Mouse (Mus musculus): ENCODE results near the gene Trmt10b. TPM values are rescaled to one million over a fixed set of nuclear protein-coding genes. Genes with fewer than 3 reads are reported as not detected.

The Trmt10b gene
- 10 to 100 TPM; 21.2 to 22.1 TPM for polyA plus RNA-seq (2017; shearing (Covaris generic))

DNA sequence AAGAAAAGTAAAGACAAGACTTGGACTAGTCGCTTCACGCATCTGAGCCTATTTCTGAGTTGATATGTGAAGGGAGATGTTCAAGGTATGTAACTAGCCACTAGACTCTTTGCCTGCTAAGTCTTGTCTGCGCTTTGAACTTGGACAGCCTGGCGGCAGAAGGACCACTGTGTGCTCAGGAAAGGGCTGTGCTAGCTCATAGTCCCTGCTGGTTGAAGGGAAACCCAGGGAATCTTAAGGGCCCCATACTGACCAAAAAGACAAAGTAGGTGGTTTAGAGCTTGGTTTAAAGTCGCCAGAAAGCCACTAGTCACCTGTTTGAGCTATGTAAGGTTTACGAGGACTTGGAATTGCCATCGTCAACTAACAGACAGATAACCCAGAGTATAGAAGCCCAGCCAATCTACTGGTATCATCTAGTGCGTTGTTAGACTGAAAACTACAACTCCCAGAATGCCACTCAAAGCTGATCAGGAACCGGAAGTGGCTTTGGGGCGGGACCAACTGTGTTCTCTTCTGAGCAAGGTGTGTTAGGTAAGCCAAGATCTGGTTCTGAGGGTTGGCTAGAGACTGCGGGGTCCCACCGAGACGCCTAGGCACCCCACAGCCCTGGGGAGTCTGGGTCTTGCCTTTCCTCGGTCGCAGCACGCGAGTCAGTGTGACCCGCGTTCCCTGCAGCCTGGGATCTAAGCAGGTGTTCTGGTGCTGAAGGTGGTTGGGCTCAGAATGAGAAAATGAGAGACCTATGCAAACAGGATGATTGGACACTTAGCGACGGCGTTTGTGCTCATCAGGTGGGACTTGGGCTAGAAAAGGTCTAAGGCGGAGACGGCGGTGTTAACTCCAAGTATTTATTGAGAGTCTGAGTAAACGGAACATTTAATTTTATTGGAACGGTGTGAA is at the start of gene Trmt10b:
Gene Trmt10b, plus strand, starts transcription at position 466 of the 903 bp plus-strand sequence.
- ATAC-seq, result peak; percentile 100

- no peak for ATAC-seq
These were observed 45.7 kb upstream of the Trmt10b start for GRCm38 (mm10) chr4:45251265-45251664.

DNA sequence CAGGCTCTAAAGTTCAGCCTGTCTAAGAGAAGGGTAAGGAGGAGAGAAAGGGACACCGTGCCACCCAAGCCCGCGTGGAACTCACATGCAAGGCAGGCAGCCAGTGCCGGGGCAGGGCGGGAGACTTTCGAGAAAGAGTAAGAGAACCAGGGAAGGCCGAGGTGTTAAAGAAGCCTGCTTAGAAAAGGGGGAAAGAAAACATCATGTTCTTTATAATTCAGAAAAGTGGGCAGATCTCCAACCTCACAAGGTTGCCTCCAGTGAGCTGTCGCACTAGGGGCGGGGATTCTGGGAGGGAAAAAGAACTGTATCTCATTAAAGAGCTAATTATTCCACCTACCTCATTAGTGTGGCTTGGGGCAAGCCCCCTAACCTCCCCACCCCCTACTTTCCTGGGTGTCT is 44.1 kb upstream of the Trmt10b start:
- no peak for ATAC-seq

DNA sequence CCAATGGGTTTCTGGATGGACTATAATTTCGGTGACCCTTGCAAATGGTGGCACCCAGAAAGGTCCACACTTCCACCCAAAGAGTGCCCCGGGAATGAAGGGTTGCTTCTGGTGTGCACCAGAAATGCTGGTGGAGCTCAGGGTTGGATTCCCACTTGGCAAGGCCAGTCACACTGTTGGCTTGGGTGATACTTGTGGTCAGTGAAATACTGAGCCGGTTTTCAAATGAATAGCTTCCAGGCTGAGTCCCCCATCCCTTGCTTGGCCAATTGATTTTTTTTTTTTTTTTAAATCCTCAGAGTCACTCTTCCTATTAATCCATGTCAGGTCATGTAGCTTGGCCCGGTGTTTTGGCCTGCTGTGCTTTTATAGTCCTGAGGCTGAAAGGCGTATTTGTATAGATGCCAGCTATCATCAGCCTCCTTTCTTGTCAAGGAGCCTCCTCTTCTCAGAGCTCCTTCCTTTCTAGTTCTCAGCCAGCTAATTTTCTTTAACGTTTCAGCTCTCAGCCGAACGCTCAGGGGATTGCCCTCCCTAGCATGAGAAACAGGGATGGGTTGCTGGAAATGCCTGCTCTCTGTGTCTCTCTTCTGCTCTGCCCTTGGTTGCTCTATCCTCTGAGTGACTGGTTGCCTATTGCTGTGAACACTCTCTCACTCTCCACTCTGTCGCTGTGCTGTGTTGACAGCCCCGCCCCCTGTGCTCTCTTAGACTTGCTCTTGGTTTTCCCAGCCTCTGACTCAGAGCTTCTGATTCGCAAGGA is 42.9 kb upstream of the Trmt10b start:
- no peak for ATAC-seq

DNA sequence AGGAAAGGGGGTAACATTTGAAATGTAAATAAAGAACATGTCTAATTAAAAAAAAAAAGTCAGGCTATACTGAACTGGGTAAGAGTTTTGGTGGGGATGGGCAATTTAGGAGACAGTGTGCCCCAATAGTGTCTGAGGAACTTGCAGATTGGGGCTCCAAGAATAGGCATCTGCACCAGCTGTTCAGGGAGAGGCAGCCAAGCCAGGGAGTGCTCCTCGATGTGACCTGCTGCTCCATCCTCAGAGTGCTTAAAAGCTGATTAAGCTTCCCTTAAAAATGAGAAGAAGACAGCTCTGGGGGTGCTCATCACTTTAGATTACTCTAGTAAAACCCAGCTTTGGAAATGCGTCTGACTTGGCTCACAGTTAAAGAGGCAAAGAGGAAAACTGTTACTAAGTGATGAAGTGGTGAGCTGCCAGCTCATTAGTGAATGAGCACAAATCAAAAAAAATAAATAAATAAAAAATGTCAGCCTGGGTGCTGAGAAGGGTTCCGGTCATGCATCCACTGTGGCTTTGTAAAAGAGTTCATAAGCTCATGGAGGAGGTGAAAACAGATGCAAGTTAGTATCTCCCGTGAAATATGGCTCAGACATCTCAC is 37.6 kb upstream of the Trmt10b start:
- no peak for ATAC-seq

GRCm38 (mm10) chr4:45261551-45261950 is 35.4 kb upstream of the Trmt10b start:
- ATAC-seq, result no peak

- ATAC-seq, result no peak
These were observed 29.0 kb upstream of the Trmt10b start for GRCm38 (mm10) chr4:45267883-45268282.

- ATAC-seq, result no peak
These were observed 25.9 kb upstream of the Trmt10b start for GRCm38 (mm10) chr4:45271041-45271452.

GRCm38 (mm10) chr4:45275770-45276169 is 21.2 kb upstream of the Trmt10b start:
- ATAC-seq, result no peak

GRCm38 (mm10) chr4:45279292-45279691 is 17.6 kb upstream of the Trmt10b start:
- ATAC-seq, result no peak

- peak; percentile 65 for ATAC-seq
These were observed 16.9 kb upstream of the Trmt10b start for GRCm38 (mm10) chr4:45279981-45280548.

DNA sequence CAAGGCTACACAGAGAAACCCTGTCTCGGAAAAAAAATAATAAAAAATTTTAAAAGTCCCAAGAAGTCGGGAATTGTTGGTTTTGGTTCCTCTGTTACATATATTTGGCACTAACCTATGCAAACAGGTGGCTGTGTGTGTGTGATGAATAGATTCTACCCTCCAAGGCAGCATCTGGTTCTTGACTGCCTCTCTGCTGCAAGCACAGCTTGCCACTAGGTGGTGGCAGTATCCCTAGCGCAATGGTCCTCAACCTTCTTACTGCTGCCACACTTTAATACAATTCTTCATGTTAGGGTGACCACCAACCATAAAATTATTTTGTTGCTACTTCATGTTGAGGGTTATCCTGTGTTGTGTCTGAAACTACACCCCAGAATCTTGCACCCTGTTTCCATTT is 10.6 kb upstream of the Trmt10b start:
- no peak for ATAC-seq

DNA sequence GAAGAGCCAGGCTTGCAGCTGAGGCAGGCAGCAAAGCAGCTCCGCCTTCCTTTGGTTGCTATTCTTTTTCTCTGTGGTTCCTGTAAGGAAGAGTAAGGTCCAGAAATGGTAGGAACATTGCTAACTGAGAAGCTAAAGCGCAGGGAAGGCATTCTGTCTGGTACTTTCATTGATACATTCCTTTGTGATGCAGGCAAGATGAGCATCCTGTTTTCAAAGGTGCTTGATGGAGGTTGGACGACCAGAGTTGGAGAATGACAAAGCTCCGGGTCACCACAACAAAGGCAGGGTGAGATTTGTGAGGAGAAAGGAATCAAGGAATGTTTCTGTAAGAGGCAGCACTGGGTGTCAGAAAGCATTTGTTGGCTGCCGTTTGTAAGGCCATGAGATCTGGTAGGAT is 9.0 kb upstream of the Trmt10b start:
- ATAC-seq, result no peak

- no peak for ATAC-seq
These were observed 8.6 kb downstream of the Trmt10b start for GRCm38 (mm10) chr4:45305536-45305935.

DNA sequence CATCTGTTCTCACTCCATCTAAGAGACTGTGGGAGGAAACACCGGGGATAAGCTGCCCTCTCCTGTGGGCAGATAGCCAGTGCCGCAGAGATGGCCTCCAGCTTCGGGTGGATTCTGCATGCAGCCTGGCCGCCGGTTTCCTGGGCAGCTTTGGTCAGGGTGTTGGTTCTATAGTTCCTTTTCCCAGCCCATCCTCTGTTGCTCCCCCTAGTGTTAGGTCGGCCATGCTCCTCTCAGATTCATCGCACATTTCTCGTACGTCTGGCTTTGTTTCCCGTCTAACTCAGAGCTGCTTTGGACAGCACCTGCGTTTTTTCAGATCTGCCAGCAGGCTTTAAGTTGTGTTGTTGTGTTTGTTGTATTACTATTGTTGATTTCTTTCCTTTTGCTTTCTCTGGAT is 11.1 kb downstream of the Trmt10b start:
- ATAC-seq, result no peak

- no peak for ATAC-seq
These were observed 11.7 kb downstream of the Trmt10b start for GRCm38 (mm10) chr4:45308606-45309005.

DNA sequence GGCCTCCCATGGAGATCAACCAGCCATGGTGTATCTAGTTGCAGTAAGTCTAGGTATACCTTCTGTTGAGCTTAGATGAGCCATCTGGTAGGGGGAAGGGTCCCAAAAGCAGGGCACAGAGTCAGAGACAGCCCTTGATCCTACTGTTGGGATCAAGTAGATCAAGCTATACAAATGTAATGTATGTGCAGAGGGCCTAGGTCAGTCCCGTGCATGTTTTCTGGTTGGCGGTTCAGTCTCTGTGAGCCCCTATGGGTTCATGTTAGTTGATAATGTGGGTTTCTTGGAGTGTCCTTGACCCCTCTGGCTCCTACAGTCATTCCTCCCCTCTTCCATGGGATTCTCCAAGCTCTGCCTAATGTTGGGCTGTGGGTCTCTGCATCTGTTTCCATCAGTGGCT is 14.1 kb downstream of the Trmt10b start:
- no peak for ATAC-seq

- ATAC-seq, result peak; percentile 92
These were observed 23.4 kb downstream of the Trmt10b start for GRCm38 (mm10) chr4:45320159-45320816.

- ATAC-seq, result no peak
These were observed 34.2 kb downstream of the Trmt10b start for GRCm38 (mm10) chr4:45331139-45331538.

GRCm38 (mm10) chr4:45332466-45332865 is 35.5 kb downstream of the Trmt10b start:
- ATAC-seq, result no peak

- no peak for ATAC-seq
These were observed 44.3 kb downstream of the Trmt10b start for GRCm38 (mm10) chr4:45341226-45341625.

- ATAC-seq, result peak; percentile 87
These were observed 44.8 kb downstream of the Trmt10b start, which contains the start of gene Dcaf10 for GRCm38 (mm10) chr4:45341669-45342249. TSS of gene Dcaf10 (plus strand) at chr4:45342101.

All from CD4-positive, CD25-positive, alpha-beta regulatory T cell, adult 4 months (primary cell).